8 mouse cellular contexts compared by ENCODE assay signal in the genomic region with DNA sequence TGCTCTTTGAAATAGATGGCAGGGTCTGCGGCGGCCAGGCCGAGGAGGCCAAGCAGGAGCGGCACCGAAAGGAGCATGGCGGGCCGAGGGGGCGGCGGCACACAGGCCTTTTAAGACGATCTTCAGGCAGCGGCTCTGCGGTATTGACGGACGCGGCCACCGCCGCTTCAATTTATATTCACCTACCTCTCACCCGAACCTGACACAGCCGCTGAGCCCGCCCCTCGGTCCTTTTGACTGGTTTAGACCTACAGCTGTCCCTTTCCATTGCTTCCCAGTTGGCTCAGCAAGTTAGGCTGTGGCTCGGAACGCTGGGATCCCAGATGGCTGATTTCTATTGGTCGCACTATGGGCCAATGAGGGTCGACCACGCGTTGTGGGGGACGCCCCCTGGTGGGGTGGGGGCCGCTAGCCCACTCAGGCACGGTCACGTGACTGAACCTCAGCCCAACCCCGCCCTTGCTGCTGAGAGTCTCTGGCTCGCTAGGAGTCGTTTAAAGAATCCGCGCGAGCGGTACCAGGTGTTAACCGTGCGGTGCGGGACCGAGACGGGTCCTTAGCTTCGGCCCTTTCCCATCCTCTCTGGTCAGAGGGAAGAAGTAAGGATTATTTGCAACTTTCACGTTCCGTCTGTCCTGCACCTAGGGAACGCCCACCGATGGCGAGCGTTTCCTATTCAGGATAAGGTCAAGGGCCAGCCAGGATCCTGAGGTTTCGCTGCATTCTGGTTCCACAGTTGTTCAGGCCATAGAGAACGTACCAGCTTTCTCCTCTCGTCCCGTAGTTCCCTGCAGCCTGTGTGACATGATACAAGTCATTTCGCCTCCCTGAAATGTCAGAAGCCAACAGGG. TPM values are rescaled to one million over a fixed set of nuclear protein-coding genes. Genes with fewer than 3 reads are reported as not detected.
DNase-seq lines count a peak whose midpoint lies in the region; ATAC-seq lines count a peak whose summit lies in the region.

Gene Calr (minus strand): TSS at position 213 of the 851 bp plus-strand sequence.

- peak; percentile 99 for DNase-seq in NIH3T3 (ENCODE audit: low read depth)
- peak; percentile 100 for DNase-seq in cerebellum, postnatal 10 days
- peak; percentile 99 to 100 for DNase-seq in frontal cortex, postnatal 10 days (ENCODE audit: low spot score in 2 of 2)
- DNase-seq in layer of hippocampus, postnatal 14 days (ENCODE audit: low spot score in 2 of 2) = peak; percentile 98 to 100
- peak; percentile 99 for DNase-seq in lung, postnatal 14 days
- peak; percentile 100 for DNase-seq in retina, adult 2 months (ENCODE audit: low read depth, low spot score)
- peak; percentile 99 to 100 for DNase-seq in thymus, postnatal 36 days

- peaks cover 33% of the 10 kb centered on the region for H3K4me1 ChIP-seq in hindbrain, embryonic 12.5 days

- H3K4me2 ChIP-seq in hindbrain, embryonic 12.5 days (replicated peaks) = peak within 1 kb of the TSS; percentile 76

- peak within 1 kb of the TSS; percentile 96 for H3K9ac ChIP-seq in hindbrain, embryonic 12.5 days

- ATAC-seq in hindbrain, embryonic 12.5 days (ENCODE audit: low FRiP score) = peak; percentile 99

- H3K27me3 ChIP-seq in hindbrain, embryonic 12.5 days = no peaks in the 10 kb centered on the region

- WGBS in hindbrain, embryonic 12.5 days = under 1% methylated on average over 55 of the region's 55 CpGs

- H3K27ac ChIP-seq in hindbrain, embryonic 12.5 days = peak within 1 kb of the TSS; percentile 89

- H3K36me3 ChIP-seq in hindbrain, embryonic 12.5 days = peaks cover 31% of the 10 kb centered on the region

- H3K9me3 ChIP-seq in hindbrain, embryonic 12.5 days (replicated peaks) = no peaks in the 10 kb centered on the region

- peak within 1 kb of the TSS; percentile 94 for H3K4me3 ChIP-seq in hindbrain, embryonic 12.5 days

RNA-seq across cellular contexts. Expression of gene Calr, which starts in this region (rescaled TPM):
- 792 and 820 TPM in 2 replicates for polyA plus RNA-seq in hindbrain, embryonic 12.5 days (2016; fragmentation: Nextera tagmentation; extraction: Ambion mirVana)
- total RNA-seq in layer of hippocampus, postnatal 14 days (2021) = 100 to 1,000 TPM; 453 to 590 TPM

Comparison
In these comparisons a context has a peak if more than half of its experiments do, and no peak if none do; other contexts are left out.
1. Peak in every context shown above with its lines: DNase-seq, ATAC-seq, H3K4me3 ChIP-seq and H3K27ac ChIP-seq.